Mouse (Mus musculus): Measurements from ENCODE around the gene Smurf2. TPM values are rescaled to one million over a fixed set of nuclear protein-coding genes. Genes with fewer than 3 reads are reported as not detected.

Gene Smurf2
- polyA plus RNA-seq (2017; shearing (Covaris generic)) = 10.6 TPM

GRCm38 (mm10) chr11:106920551-106921379, at the start of gene Smurf2:
Gene Smurf2 (minus strand): TSS chr11:106920715.

GRCm38 (mm10) chr11:106788775-106789459, 131.6 kb downstream of the Smurf2 start, which contains the start of the genes Ddx5 and Cep95:
Gene Ddx5 (minus strand): TSS chr11:106789185.
Gene Cep95 (plus strand): TSS chr11:106789252.

GRCm38 (mm10) chr11:106779388-106780088, 141.0 kb downstream of the Smurf2 start, which contains the start of gene Polg2:
Gene Polg2 (minus strand): TSS chr11:106779537.

Other genes starting within 250 kb of the Smurf2 start
- 112 TPM for gene Pecam1, start 170.1 kb downstream of the Smurf2 start, polyA plus RNA-seq (2017; shearing (Covaris generic))
- gene Milr1, start 169.5 kb downstream of the Smurf2 start, polyA plus RNA-seq (2017; shearing (Covaris generic)) = 8.1 TPM
- gene Polg2, start 141.2 kb downstream of the Smurf2 start, polyA plus RNA-seq (2017; shearing (Covaris generic)) = 14.0 TPM
- 704 TPM for gene Ddx5, start 131.5 kb downstream of the Smurf2 start, polyA plus RNA-seq (2017; shearing (Covaris generic))
- 54.1 TPM for gene Cep95, start 131.5 kb downstream of the Smurf2 start, polyA plus RNA-seq (2017; shearing (Covaris generic))
- gene Kpna2, start 78.8 kb upstream of the Smurf2 start, polyA plus RNA-seq (2017; shearing (Covaris generic)) = 95.7 TPM
- gene 1810010H24Rik, start 105.0 kb upstream of the Smurf2 start, polyA plus RNA-seq (2017; shearing (Covaris generic)) = 0.45 TPM
- 23.8 TPM for gene Bptf, start 211.4 kb upstream of the Smurf2 start, polyA plus RNA-seq (2017; shearing (Covaris generic))

All from inflammation-experienced regulatory T-cells, adult 16 weeks (primary cell).